Mouse (Mus musculus): ENCODE measurements around the gene Ddx19a. TPM values are rescaled to one million over a fixed set of nuclear protein-coding genes. Genes with fewer than 3 reads are reported as not detected.
"Not testable (repeated sequence)": the region's sequence is repeated elsewhere in the genome, so short reads cannot be mapped to it uniquely, and the experiment has no call there.

Ddx19a gene
- total RNA-seq (2021), result 10 to 100 TPM; 29.8 to 31.2 TPM
- long read RNA-seq, experiment 1, transcript Ddx19a-201 (12 exons, 2,547 nt), result major isoform, 18 of 21 reads
- long read RNA-seq, experiment 1, partial matches to known transcripts, result 3 of 21 reads
- long read RNA-seq, experiment 1, other reads (novel, unspliced or antisense), result 0 of 21 reads
- long read RNA-seq, experiment 2, transcript Ddx19a-201 (12 exons, 2,547 nt), result major isoform, 19 of 31 reads
- long read RNA-seq, experiment 2, partial matches to known transcripts, result 6 of 31 reads
- long read RNA-seq, experiment 2, other reads (novel, unspliced or antisense), result 6 of 31 reads

GRCm38 (mm10) chr8:110997547-110998531 lies at the start of gene Ddx19a:
Ddx19a (minus strand) TSS chr8:110997800.
- peak; percentile 89 for DNase-seq
- intact Hi-C loops (cut with DNase I; ENCODE audit: low total_unique reads), result no loop called here

DNA sequence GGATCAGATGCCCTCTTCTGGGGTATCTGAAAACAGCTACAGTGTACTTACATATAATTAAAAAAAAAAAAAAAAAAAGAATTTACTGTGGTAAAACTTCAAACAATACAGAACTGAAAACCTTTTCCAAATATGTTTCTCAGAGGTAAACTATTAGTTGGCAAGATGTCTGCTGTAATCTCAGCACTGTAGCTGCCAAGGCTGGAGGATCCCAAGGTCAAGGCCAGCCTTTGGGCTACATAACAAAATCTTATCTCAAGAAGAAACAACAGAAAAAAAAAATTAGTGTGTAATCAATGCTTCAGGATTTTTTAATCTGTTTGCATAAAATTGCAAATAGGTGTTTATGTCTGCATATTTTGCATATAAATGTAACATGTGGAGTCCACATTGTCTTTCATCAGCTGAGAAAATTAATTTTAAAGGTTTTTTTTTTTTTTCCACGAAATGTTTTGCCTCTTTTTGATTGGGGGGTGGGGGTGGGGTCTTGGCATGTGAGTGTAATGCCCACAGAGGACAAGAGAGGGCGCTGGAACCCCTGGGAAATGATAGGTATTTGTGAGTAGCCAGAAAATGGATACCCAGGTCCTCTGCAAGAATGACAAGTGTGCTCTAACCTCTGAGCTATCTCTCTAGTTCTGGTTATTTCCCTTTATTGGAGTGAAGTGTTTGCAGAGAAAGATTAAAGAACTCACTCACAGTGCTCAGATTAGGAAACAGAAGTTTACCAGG lies 46.6 kb upstream of the Ddx19a start:
- intact Hi-C loops (cut with DNase I; ENCODE audit: low total_unique reads), result no loop called here
- DNase-seq, result no peak

DNA sequence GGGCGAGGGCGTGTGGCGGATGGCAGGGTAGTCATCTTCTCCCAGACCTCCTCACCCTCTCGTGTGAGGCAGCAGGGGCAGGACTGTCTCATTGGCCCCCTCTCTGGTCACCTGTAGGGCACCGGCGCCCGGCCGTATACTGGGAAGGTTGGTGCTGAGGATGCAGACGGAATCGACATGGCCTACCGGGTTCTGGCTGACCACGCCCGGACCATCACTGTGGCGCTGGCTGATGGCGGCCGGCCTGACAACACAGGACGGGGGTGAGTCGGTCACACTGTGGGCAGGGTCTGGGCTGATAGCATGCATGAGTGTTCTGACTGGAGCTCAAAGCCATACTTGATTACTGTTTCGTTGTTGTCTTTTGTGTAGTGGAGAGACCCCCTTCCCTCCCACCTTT lies 44.9 kb upstream of the Ddx19a start:
- intact Hi-C loops (cut with DNase I; ENCODE audit: low total_unique reads), result no loop called here
- no peak for DNase-seq

DNA sequence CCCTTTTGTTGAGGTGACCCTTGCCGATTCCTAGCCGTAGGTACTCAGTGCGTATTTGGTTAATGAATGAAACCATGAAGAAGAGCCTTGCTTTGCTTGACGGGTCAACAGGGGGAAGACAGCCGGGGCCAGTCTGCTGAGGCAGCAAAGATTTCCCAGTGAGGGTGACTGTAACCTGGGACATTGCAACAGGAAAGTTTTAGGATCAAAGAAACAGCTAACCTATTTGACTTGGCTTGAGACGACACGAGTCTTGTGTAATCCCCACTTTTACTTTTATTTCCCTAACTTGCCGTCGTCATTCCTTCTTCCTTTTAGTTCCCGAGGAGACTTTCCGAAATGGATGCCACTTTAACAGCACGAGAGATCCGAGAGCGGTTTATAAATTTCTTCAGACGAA lies 39.0 kb upstream of the Ddx19a start:
- no peak for DNase-seq
- intact Hi-C loops (cut with DNase I; ENCODE audit: low total_unique reads), result no loop called here

- intact Hi-C loops (cut with DNase I; ENCODE audit: low total_unique reads), result no loop called here
- no peak for DNase-seq
Measured at GRCm38 (mm10) chr8:111034276-111034675, 36.7 kb upstream of the Ddx19a start.

- DNase-seq, result peak; percentile 97
- intact Hi-C loops (cut with DNase I; ENCODE audit: low total_unique reads), result no loop called here
Measured at GRCm38 (mm10) chr8:111033482-111034215, 36.0 kb upstream of the Ddx19a start.

- DNase-seq, result no peak
- intact Hi-C loops (cut with DNase I; ENCODE audit: low total_unique reads), result no loop called here
Measured at GRCm38 (mm10) chr8:111032916-111033315, 35.3 kb upstream of the Ddx19a start, which contains the start of gene Aars. Aars (plus strand) TSS chr8:111033144.

DNA sequence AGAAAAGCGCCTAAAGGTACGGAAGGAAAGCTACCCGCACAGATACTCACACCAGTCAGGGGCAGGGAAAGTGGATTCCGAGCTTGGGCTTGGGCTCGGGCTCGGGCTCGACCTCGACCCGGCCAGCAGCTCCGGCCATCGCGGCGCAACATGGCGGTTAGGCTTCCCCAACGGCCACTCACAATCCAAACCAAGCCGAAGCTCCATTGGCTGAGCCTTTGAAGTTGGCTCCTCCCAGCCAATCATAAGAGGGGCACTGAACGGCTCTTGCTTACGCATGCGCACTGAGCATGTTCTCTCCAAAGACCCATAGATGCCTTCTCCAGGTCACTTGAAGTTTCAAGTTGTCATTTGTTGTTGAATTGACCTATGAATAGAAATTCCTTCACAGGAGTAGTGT lies 34.0 kb upstream of the Ddx19a start, which contains the start of gene Ddx19b:
Gene Ddx19b, minus strand, starts transcription at position 180 of the 400 bp plus-strand sequence.
- intact Hi-C loops (cut with DNase I; ENCODE audit: low total_unique reads), result no loop called here
- DNase-seq, result no peak

DNA sequence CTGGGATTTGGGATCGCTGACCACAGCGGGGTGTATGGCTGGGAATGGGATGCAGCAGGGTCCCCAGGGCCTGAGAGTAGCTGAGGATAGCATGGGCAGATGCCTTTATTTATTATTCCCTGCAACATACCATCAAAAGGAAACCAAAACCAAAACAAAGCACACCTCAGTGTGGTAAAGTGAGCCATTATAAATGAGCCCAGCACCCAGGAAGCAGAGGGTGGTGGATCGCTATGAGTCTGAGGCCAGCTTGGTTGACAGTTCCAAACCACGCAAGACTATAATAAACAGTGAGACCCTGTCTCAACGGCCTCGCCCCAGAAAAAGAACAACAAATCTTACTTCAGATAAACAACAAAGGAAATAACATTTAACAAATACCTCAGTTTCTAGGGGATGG lies 32.4 kb upstream of the Ddx19a start:
- DNase-seq, result no peak
- intact Hi-C loops (cut with DNase I; ENCODE audit: low total_unique reads), result no loop called here

- intact Hi-C loops (cut with DNase I; ENCODE audit: low total_unique reads), result no loop called here
- no peak for DNase-seq
Measured at GRCm38 (mm10) chr8:111029589-111029988, 32.0 kb upstream of the Ddx19a start.

GRCm38 (mm10) chr8:111027391-111027937 lies 29.9 kb upstream of the Ddx19a start:
- intact Hi-C loops (cut with DNase I; ENCODE audit: low total_unique reads), result no loop called here
- DNase-seq, result peak; percentile 83

GRCm38 (mm10) chr8:111026609-111027008 lies 29.0 kb upstream of the Ddx19a start:
- DNase-seq; intact Hi-C loops (cut with DNase I; ENCODE audit: low total_unique reads): not testable (repeated sequence)

DNA sequence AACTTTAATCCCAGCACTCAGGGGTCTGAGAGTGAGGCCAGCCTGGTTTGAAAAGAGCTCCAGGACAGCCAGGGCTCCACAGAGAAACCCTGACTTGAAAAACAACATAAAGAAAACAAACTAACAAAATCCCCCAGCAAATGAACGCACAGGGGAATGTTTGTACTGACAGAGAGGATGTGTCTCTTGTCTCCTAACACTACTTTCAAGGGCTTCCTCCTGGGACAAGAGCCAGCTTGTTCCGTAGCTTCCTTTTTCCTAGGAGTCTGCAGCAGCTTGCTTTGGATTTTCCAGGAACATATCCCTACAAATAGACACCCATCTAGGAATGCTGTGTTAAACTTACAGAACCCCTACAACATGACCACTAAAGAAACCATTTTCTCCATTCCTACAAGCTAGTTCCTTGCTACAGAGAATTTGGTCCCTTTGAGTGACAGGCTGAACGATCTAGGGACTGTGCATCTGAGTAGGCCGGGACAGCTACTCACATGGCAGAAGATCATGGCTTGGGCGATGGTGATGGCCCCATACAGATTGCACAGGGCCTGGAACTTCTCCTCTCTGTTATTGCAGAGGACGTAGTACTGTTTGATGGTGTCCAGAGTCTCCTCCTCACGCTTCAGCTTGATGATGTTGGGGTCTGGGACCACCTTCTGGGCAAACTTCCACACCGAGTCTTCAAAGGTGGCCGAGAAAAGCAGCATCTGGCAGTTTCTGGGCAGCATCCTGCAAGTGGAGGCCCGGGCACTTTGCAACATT lies 12.8 kb upstream of the Ddx19a start:
- DNase-seq; intact Hi-C loops (cut with DNase I; ENCODE audit: low total_unique reads): not testable (repeated sequence)

- intact Hi-C loops (cut with DNase I; ENCODE audit: low total_unique reads), result no loop called here
Measured at GRCm38 (mm10) chr8:110996641-110997430, 764 bp downstream of the Ddx19a start.

DNA sequence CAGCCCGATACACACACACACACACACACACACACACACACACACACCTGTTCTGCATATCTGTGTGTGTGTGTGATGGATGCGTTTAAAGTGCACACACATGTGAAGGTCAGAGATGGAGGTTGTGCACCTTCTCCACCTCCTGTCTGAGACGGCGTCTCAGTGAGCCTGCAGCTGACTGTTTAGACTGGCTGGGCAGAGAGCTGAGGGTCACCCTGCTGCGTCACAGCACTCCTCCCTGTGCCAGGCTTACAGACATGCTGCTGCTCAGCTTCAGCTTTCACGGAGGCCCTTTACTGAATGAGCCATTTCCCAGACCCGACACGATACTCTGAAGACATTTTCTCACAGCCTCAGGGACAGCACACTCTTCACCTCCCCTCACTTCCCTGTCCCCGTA lies 7.6 kb downstream of the Ddx19a start:
- no peak for DNase-seq
- intact Hi-C loops (cut with DNase I; ENCODE audit: low total_unique reads), result no loop called here

More at GRCm38 (mm10) chr8:110996641-110997430, 764 bp downstream of the Ddx19a start:
- no peak for DNase-seq

GRCm38 (mm10) chr8:110987805-110988744 lies 9.5 kb downstream of the Ddx19a start:
- intact Hi-C loops (cut with DNase I; ENCODE audit: low total_unique reads), result no loop called here
- DNase-seq, result no peak
